Mouse (Mus musculus) heart, adult 2 months (tissue): Measurements from ENCODE around the gene Calm3. TPM values are rescaled to one million over a fixed set of nuclear protein-coding genes. Genes with fewer than 3 reads are reported as not detected.

ENCODE experiments used
- DNase-seq, 2 experiments: peaks; one replicate each; pipeline ENCODE4 v3.0.0; 2021
- H3K27ac ChIP-seq: fragments of 200-600 bp; 2 replicates; pipeline ENCODE4 v1.8.1; 2022
- H3K27me3 ChIP-seq: fragments of 200-500 bp; 2 replicates; pipeline ENCODE4 v1.6.1; 2012; ENCODE audit warnings: mild to moderate bottlenecking, low read length, inconsistent platforms, mixed read lengths; ENCODE audit not compliant: control insufficient read depth, insufficient read depth
- H3K36me3 ChIP-seq: fragments of 200-500 bp; 2 replicates; pipeline ENCODE4 v1.6.1; 2012; ENCODE audit warnings: low read length, inconsistent platforms; ENCODE audit not compliant: control insufficient read depth, insufficient read depth
- H3K4me1 ChIP-seq: fragments of 200-500 bp; 2 replicates; pipeline ENCODE4 v1.6.1; 2011; ENCODE audit warnings: low read length; ENCODE audit not compliant: control insufficient read depth, insufficient read depth
- H3K4me3 ChIP-seq: fragments of 200-600 bp; 2 replicates; pipeline ENCODE4 v1.8.1; 2022
- H3K79me2 ChIP-seq: fragments of 200-500 bp; replicated peaks from 2 replicates; pipeline ENCODE4 v1.6.1; 2012; ENCODE audit warnings: mild to moderate bottlenecking, inconsistent platforms, low read length, moderate library complexity, mixed read lengths; ENCODE audit not compliant: control insufficient read depth, insufficient read depth
- H3K9ac ChIP-seq: fragments of 200-500 bp; 2 replicates; pipeline ENCODE4 v1.6.1; 2012; ENCODE audit warnings: low read depth, mild to moderate bottlenecking, control low read depth, inconsistent platforms, low read length, mixed read lengths
- CTCF ChIP-seq: fragments of 200-600 bp; IDR thresholded peaks from 2 replicates; pipeline ENCODE4 v1.8.1; 2022; ENCODE audit warnings: antibody characterized with exemption, mild to moderate bottlenecking, moderate library complexity
- EP300 ChIP-seq: fragments of 200-500 bp; IDR thresholded peaks from 2 replicates; pipeline ENCODE4 v1.6.1; 2011; ENCODE audit warnings: low read depth, low read length, control low read depth; ENCODE audit not compliant: insufficient read depth
- POLR2A ChIP-seq: fragments of 200-500 bp; IDR thresholded peaks from 2 replicates; pipeline ENCODE4 v1.6.1; 2011; ENCODE audit warnings: mild to moderate bottlenecking, low read depth, low read length, control low read depth; ENCODE audit not compliant: insufficient read depth
- whole genome bisulfite sequencing: fragments of 180-500 bp; shearing (Covaris S2); methylation state at CpG from one replicate; pipeline ENCODE4 v1.1.7; 2018; 5-methylcytosine and 5-hydroxymethylcytosine counted together
- intact Hi-C: fragments of 180-260 bp; cut with DNase I; formaldehyde crosslinking; loops from one replicate; pipeline ENCODE4 v1.15.1; 2025
- long read RNA-seq: library from polyadenylated mRNA; stranded (forward); transcript quantifications from one replicate; pipeline ENCODE4 v2.0.0, GENCODE M21; 2021
- polyA plus RNA-seq: library from polyadenylated mRNA; depleted of rRNA; stranded (reverse); fragments of >200 nt; gene quantifications from 2 replicates; pipeline ENCODE4 v1.2.3, GENCODE M21; 2012; rRNA removed
- total RNA-seq, 2 experiments: library from RNA; stranded (reverse); gene quantifications; 2 replicates each; pipeline ENCODE4 v1.2.3; 2021

Calm3 gene
- total RNA-seq (100 to 1,000 TPM; 168 to 175 TPM), polyA plus RNA-seq (163 and 206 TPM in 2 replicates)
- long read RNA-seq, transcript Calm3-201 (6 exons, 2,290 nt), result major isoform, 135 of 166 reads
- long read RNA-seq, partial matches to known transcripts, result 12 of 166 reads
- long read RNA-seq, other reads (novel, unspliced or antisense), result 19 of 166 reads

DNA sequence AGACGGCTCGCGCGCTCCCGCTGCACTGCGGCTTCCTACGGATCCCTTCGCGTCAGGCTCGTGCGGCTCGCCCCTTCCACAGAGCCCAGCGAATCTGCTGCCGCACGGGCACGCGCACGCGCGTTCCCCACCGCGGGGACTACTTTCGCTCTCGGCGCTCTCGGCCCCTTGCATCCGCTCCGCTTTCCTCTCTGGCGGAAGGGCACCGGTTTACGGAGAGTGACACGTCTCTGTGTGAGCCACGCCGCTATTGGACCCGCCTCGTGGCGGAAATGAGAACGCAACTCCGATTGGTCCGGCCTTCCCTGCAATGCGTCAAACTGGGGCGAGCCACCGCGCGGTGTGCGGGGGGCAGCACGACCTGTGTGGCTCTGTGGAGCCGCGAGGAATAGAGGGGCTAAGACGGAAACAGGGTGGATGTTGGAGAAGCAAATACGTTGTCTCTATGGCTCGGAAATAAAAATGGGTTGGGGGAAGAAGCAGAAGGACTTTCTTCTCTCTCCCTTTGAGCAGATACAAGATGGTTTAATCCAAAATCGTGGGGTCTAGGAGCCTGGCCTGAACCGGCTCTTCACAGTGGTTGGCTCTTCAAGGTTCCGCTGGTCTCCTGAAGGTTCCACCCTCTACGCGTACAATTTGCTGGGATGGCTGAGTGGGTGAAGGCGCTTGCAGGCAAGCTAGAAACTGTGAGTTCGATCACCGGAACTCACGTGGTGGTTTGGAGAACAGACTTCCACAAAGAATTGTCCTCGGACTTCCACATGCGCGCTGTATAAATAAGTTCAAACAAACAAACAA, at the start of gene Calm3:
Gene Calm3, minus strand, starts transcription at position 78 of the 798 bp plus-strand sequence.
- WGBS, result 1% methylated on average over 64 of the region's 64 CpGs
- intact Hi-C loops, result loop anchor here (10.0 kb wide), 1 partner anchor 309 kb away; the partner anchor contains the start of gene Arhgap35

GRCm38 (mm10) chr7:16971160-16971559, 47.2 kb upstream of the Calm3 start:
- DNase-seq, result no peak
- Histone ChIP-seq H3K27me3 (no peaks in the 10 kb centered on the region), H3K27ac (no peak overlapping the region), H3K36me3 (no peaks in the 10 kb centered on the region), H3K9ac (no peak overlapping the region), H3K4me3 (no peak overlapping the region), H3K79me2 (no peaks in the 10 kb centered on the region), H3K4me1 (no peaks in the 10 kb centered on the region; the same call in 1 of the 2 replicates)
- TF ChIP-seq POLR2A (no peak), CTCF (no peak), EP300 (no peak)
- WGBS, result 72% methylated on average over 3 of the region's 3 CpGs
- intact Hi-C loops, result no loop called here

More for the DNA sequence above, at the start of gene Calm3:
- Histone ChIP-seq H3K79me2 (peaks cover 5% of the 10 kb centered on the region; the same call in 1 of the 2 replicates), H3K9ac (peak within 1 kb of the TSS; percentile 91), H3K27ac (peak within 1 kb of the TSS; percentile 100), H3K27me3 (no peaks in the 10 kb centered on the region), H3K4me1 (peaks cover 15% of the 10 kb centered on the region), H3K4me3 (peak within 1 kb of the TSS; percentile 98), H3K36me3 (no peaks in the 10 kb centered on the region)
- TF ChIP-seq CTCF, result no peak; the same call in 1 of the 2 replicates
- peak; percentile 77 for TF ChIP-seq POLR2A
- TF ChIP-seq EP300, result peak; percentile 98
- peak; percentile 100 for DNase-seq

DNA sequence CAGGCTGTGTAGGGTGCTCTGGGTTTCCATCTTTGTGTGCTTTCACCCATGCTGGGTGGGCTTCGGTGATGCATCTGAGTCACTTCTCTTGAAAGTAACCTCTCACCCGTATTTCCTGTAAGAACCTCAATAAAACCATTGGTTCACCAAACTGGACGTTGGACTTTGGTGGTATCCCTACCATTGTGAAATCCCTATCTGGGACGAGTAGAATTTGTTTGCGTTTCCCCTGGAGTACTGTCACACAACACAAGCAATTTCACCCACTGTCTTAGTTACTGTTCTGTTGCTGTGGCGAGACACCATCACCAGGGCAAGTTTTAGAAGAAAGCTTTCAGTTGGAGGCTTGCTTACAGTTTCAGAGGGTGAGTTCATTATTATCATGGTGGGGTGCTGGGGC, 44.5 kb upstream of the Calm3 start:
- intact Hi-C loops, result no loop called here
- 88% methylated on average over 6 of the region's 6 CpGs for WGBS
- Histone ChIP-seq H3K36me3 (no peaks in the 10 kb centered on the region), H3K9ac (no peak overlapping the region), H3K27ac (no peak overlapping the region), H3K79me2 (no peaks in the 10 kb centered on the region), H3K27me3 (no peaks in the 10 kb centered on the region), H3K4me3 (no peak overlapping the region), H3K4me1 (no peaks in the 10 kb centered on the region)
- no peak for DNase-seq
- TF ChIP-seq EP300 (no peak), POLR2A (no peak), CTCF (no peak)

DNA sequence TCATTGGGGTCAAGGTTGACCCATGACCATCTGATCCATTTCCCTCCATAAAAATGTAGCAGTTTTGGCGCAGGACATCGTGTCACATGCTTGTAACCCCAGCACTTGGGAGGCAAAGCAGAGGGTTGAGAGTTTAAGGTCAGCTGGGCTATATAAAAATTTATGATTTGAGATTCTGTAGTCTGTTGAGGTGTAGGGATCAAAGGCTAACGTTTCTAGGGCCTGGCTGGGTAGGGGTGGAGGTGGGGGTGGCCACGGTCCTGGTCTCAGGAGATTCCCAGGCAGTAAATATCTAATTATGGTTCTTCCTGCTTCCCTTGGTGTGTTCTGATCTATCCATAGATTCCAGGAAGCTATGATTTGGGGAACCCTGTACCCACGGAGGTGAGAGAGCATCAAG, 37.8 kb upstream of the Calm3 start:
- no peaks in the 10 kb centered on the region for H3K4me1 ChIP-seq
- 69% methylated on average over 5 of the region's 5 CpGs for WGBS
- no peaks in the 10 kb centered on the region for H3K36me3 ChIP-seq
- H3K27me3 ChIP-seq, result no peaks in the 10 kb centered on the region
- no peak for TF ChIP-seq EP300
- no peak for TF ChIP-seq POLR2A
- no peak for TF ChIP-seq CTCF
- intact Hi-C loops, result no loop called here
- no peak overlapping the region for H3K4me3 ChIP-seq
- H3K27ac ChIP-seq, result no peak overlapping the region
- DNase-seq, result no peak
- H3K79me2 ChIP-seq, result no peaks in the 10 kb centered on the region
- H3K9ac ChIP-seq, result no peak overlapping the region

DNA sequence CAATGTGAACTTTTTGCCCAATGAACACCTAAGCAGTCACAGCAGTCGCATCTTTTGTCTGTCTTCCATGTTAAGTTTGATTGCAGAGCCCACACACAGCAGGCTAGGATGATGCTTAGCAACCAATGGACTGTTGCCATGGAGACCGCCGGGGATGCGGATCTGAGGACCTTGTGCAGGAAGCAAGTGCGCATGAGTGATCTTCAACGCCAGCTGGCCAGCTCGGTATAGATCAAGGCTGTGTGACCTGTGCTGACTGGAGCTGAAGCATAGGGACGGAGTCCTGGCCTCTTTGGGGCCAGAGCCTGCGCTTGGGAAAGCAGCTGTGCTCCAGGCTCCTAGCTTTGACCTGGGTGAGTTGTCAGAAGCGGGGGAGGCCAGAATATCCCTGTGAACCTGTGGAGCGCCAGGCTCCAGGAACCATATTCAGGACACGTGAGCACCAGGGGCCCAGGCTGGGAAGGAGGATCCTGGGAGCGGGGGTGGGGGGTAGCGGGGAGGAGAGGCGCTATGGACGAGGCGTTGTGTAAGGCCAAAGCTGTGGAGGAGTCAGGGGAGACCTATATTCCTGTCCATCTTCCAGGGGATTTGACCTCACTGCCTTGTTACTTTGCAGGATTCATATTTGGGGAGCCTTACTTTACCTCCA, 35.7 kb upstream of the Calm3 start, which contains the start of gene Pnmal1:
Gene Pnmal1, plus strand, starts transcription at position 141 of the 649 bp plus-strand sequence.
- no peak for DNase-seq
- WGBS, result 40% methylated on average over 17 of the region's 17 CpGs

More for the DNA sequence above, 35.7 kb upstream of the Calm3 start, which contains the start of gene Pnmal1:
- no peaks in the 10 kb centered on the region for H3K79me2 ChIP-seq
- H3K36me3 ChIP-seq, result no peaks in the 10 kb centered on the region
- no peak within 1 kb of the TSS for H3K9ac ChIP-seq
- intact Hi-C loops, result no loop called here
- H3K27ac ChIP-seq, result no peak within 1 kb of the TSS
- TF ChIP-seq CTCF (no peak), POLR2A (no peak), EP300 (no peak)
- H3K4me1 ChIP-seq, result no peaks in the 10 kb centered on the region
- no peaks in the 10 kb centered on the region for H3K27me3 ChIP-seq
- H3K4me3 ChIP-seq, result no peak within 1 kb of the TSS
